Mouse (Mus musculus): ENCODE results near the gene Chpf.

Chpf gene

GRCm38 (mm10) chr1:75435475-75436328 lies 43.4 kb downstream of the Chpf start, which contains the start of gene Gmppa:
TSS of gene Gmppa (plus strand) at chr1:75435930.
- DNase-seq: peak; percentile 82

GRCm38 (mm10) chr1:75425796-75426471 lies 53.2 kb downstream of the Chpf start:
- DNase-seq: peak; percentile 39
